Mouse (Mus musculus): ENCODE measurements around the gene Snx32.

GRCm38 (mm10) chr19:5465037-5465436, 45.3 kb downstream of the Snx32 start:
- no peak for TF ChIP-seq POLR2A (IDR thresholded peaks at IDR 0.05; ENCODE audit: insufficient read length, low read depth)
- TF ChIP-seq MYOD1 (IDR thresholded peaks at IDR 0.05; ENCODE audit: control insufficient read depth in 1 of 3, insufficient read length in 2 of 3, low read depth in 2 of 3): no peak
- no peak for TF ChIP-seq MYOG (IDR thresholded peaks at IDR 0.05; ENCODE audit: control insufficient read depth in 1 of 3, insufficient read depth in 1 of 3, insufficient read length in 2 of 3, low read depth in 2 of 3)
- no peak for TF ChIP-seq TCF12 (IDR thresholded peaks at IDR 0.05; ENCODE audit: insufficient read depth, poor library complexity, severe bottlenecking)
- no peak for TF ChIP-seq E2F4 (IDR thresholded peaks at IDR 0.05; ENCODE audit: insufficient read depth)
- TF ChIP-seq SRF (IDR thresholded peaks at IDR 0.05; ENCODE audit: control insufficient read depth, insufficient read length, low read depth): no peak
- no peak for TF ChIP-seq MAX (IDR thresholded peaks at IDR 0.05; ENCODE audit: low read depth)
- TF ChIP-seq USF1 (IDR thresholded peaks at IDR 0.05; ENCODE audit: low read depth): no peak
- no peak for TF ChIP-seq POLR2AphosphoS2 (IDR thresholded peaks at IDR 0.05; ENCODE audit: insufficient read length, low read depth)
- TF ChIP-seq TCF3 (IDR thresholded peaks at IDR 0.05; ENCODE audit: insufficient read length, low read depth): no peak
- TF ChIP-seq CEBPB (IDR thresholded peaks at IDR 0.05; ENCODE audit: insufficient read depth, poor library complexity, severe bottlenecking): no peak
- TF ChIP-seq REST (IDR thresholded peaks at IDR 0.05; ENCODE audit: insufficient read depth, insufficient read length): no peak
